Mouse (Mus musculus): ENCODE measurements around the gene Kcnma1. TPM values are rescaled to one million over a fixed set of nuclear protein-coding genes. Genes with fewer than 3 reads are reported as not detected.

Kcnma1 gene
- polyA plus RNA-seq, 1 experiment from 2014 or later = 1.1 TPM

- H3K27me3 ChIP-seq (ENCODE audit: control insufficient read depth, insufficient read depth, low read length) = no peaks in the 10 kb centered on the region
- H3K4me2 ChIP-seq = no peak overlapping the region
- no peaks in the 10 kb centered on the region for H3K9me3 ChIP-seq (ENCODE audit: control insufficient read depth, low read length)
- H3K9ac ChIP-seq (ENCODE audit: low read length) = no peak overlapping the region
- H3K36me3 ChIP-seq (ENCODE audit: control insufficient read depth, insufficient read depth, low read length) = no peaks in the 10 kb centered on the region
- ATAC-seq (ENCODE audit: low FRiP score) (no peak), DNase-seq (ENCODE audit: low spot score, missing footprints) (no peak)
- WGBS = 88% methylated on average over 4 of the region's 4 CpGs
- no peak overlapping the region for H3K4me3 ChIP-seq (ENCODE audit: low read depth, low read length)
- no peaks in the 10 kb centered on the region for H3K4me1 ChIP-seq (ENCODE audit: control insufficient read depth, insufficient read depth, low read length)
- no peak overlapping the region for H3K27ac ChIP-seq (ENCODE audit: low read depth, low read length)
These were observed 331.5 kb downstream of the Kcnma1 start for GRCm38 (mm10) chr14:23682758-23683157.

DNA sequence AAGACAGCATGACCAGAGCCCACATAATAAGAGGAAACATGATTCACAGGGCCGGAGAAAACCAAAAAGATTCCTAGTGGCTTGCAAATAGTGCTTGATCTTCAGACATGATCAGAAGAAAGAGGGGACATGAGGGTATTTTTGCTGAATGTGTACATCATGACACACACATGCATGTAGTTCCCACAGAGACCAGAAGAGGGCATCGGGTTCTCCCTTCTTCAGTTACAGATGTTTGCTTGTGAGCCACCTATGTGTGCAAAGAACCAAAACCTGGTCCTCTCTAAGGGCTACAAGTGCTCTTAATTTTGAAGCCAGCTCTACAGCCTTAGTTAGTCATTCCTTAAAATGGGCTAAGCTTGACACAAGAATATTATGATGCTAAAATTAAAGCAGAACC is 334.9 kb downstream of the Kcnma1 start:
- no peak for ATAC-seq (ENCODE audit: low FRiP score)
- Histone ChIP-seq H3K9ac (ENCODE audit: low read length) (no peak overlapping the region), H3K9me3 (ENCODE audit: control insufficient read depth, low read length) (no peaks in the 10 kb centered on the region), H3K4me3 (ENCODE audit: low read depth, low read length) (no peak overlapping the region), H3K4me2 (no peak overlapping the region), H3K4me1 (ENCODE audit: control insufficient read depth, insufficient read depth, low read length) (no peaks in the 10 kb centered on the region), H3K27me3 (ENCODE audit: control insufficient read depth, insufficient read depth, low read length) (no peaks in the 10 kb centered on the region), H3K36me3 (ENCODE audit: control insufficient read depth, insufficient read depth, low read length) (no peaks in the 10 kb centered on the region), H3K27ac (ENCODE audit: low read depth, low read length) (no peak overlapping the region)
- no peak for DNase-seq (ENCODE audit: low spot score, missing footprints)
- 60% methylated on average over 2 of the region's 2 CpGs for WGBS

DNA sequence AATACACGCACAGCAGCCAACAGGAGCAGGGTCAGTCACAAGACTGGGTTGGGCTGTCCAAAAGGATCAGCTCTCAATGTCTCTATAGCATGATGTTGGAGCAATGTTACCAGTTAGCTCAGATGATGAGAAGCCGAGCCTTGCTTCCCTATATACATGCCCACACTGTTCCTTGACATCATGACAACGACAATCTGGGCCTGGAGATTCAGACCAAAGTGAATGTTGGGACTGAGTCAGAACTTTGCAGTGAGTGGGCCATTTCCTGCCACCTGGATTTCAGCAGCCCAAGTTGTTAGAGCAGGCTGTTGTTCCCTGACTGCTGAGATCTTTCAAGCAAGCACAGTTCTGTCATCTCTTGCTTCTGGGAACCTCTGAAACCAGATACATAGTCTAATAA is 347.9 kb downstream of the Kcnma1 start:
- 86% methylated on average over 3 of the region's 3 CpGs for WGBS
- no peak overlapping the region for H3K27ac ChIP-seq (ENCODE audit: low read depth, low read length)
- H3K9ac ChIP-seq (ENCODE audit: low read length) = no peak overlapping the region
- H3K36me3 ChIP-seq (ENCODE audit: control insufficient read depth, insufficient read depth, low read length) = no peaks in the 10 kb centered on the region
- no peaks in the 10 kb centered on the region for H3K9me3 ChIP-seq (ENCODE audit: control insufficient read depth, low read length)
- H3K4me1 ChIP-seq (ENCODE audit: control insufficient read depth, insufficient read depth, low read length) = no peaks in the 10 kb centered on the region
- DNase-seq (ENCODE audit: low spot score, missing footprints) = no peak
- no peak for ATAC-seq (ENCODE audit: low FRiP score)
- H3K4me3 ChIP-seq (ENCODE audit: low read depth, low read length) = no peak overlapping the region
- no peaks in the 10 kb centered on the region for H3K27me3 ChIP-seq (ENCODE audit: control insufficient read depth, insufficient read depth, low read length)
- no peak overlapping the region for H3K4me2 ChIP-seq

DNA sequence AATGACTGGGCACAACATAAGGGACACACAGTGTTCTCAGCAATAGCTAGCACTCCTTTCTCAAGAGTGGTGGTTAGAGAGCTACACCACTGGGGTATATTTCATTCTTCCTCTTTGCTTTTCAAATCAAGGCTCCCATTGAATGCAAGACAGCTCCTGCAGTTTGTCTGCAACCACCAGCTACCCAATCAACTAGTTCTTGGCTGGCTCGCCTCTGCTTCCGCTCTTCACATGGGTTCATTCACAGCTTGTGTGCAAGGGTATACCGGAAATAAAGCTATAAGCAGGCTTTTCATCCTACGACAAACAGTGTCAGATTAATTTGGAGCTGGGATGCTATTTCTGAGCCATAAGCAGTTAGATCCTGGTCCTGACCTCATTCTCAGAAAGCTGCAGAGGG is 362.6 kb downstream of the Kcnma1 start:
- no peak overlapping the region for H3K27ac ChIP-seq (ENCODE audit: low read depth, low read length)
- H3K9me3 ChIP-seq (ENCODE audit: control insufficient read depth, low read length) = no peaks in the 10 kb centered on the region
- no peaks in the 10 kb centered on the region for H3K27me3 ChIP-seq (ENCODE audit: control insufficient read depth, insufficient read depth, low read length)
- H3K36me3 ChIP-seq (ENCODE audit: control insufficient read depth, insufficient read depth, low read length) = no peaks in the 10 kb centered on the region
- WGBS = 83% methylated on average over 4 of the region's 4 CpGs
- H3K4me1 ChIP-seq (ENCODE audit: control insufficient read depth, insufficient read depth, low read length) = no peaks in the 10 kb centered on the region
- no peak overlapping the region for H3K4me3 ChIP-seq (ENCODE audit: low read depth, low read length)
- H3K4me2 ChIP-seq = no peak overlapping the region
- no peak overlapping the region for H3K9ac ChIP-seq (ENCODE audit: low read length)
- ATAC-seq (ENCODE audit: low FRiP score) = no peak
- no peak for DNase-seq (ENCODE audit: low spot score, missing footprints)

- WGBS = 82% methylated on average over 3 of the region's 3 CpGs
- H3K4me1 ChIP-seq (ENCODE audit: control insufficient read depth, insufficient read depth, low read length) = no peaks in the 10 kb centered on the region
- no peak overlapping the region for H3K4me2 ChIP-seq
- H3K36me3 ChIP-seq (ENCODE audit: control insufficient read depth, insufficient read depth, low read length) = no peaks in the 10 kb centered on the region
- no peak overlapping the region for H3K4me3 ChIP-seq (ENCODE audit: low read depth, low read length)
- H3K9me3 ChIP-seq (ENCODE audit: control insufficient read depth, low read length) = no peaks in the 10 kb centered on the region
- no peak overlapping the region for H3K9ac ChIP-seq (ENCODE audit: low read length)
- no peak for ATAC-seq (ENCODE audit: low FRiP score)
- no peaks in the 10 kb centered on the region for H3K27me3 ChIP-seq (ENCODE audit: control insufficient read depth, insufficient read depth, low read length)
- no peak overlapping the region for H3K27ac ChIP-seq (ENCODE audit: low read depth, low read length)
- DNase-seq (ENCODE audit: low spot score, missing footprints) = no peak
These were observed 364.2 kb downstream of the Kcnma1 start for GRCm38 (mm10) chr14:23650126-23650525.

DNA sequence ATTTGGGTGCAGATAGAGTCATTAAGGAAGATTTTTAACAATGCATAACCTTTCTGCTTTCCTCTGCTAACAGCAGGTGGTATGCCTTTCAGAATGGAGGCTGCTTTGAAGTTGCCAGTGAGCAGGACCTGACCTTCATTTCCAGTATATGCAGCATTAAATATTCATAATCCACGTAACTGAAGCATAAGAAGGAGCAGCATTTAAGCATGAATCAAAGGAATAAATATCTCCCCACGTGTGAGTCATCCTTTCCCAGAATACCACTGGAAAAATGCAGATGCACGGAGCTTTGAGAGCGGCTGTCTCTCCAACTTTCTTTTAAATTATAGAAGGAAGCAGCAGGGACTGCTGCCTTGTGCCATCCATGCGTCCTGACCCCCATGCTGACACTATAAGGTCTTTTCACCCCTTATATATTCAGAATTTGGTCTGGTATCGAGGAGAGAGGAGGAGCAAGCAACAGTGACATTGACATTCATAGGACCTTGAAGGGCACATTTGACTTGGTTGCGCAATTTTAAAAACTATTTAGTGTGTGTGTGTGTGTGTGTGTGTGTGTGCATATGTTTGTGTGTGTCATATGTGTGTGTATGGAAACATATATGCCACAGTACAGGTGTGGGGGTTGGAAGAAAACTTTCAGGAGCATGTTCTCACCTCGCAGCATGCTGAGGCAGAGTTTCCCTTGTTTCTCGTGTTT is 368.8 kb downstream of the Kcnma1 start:
- Histone ChIP-seq H3K4me2 (no peak overlapping the region), H3K4me1 (ENCODE audit: control insufficient read depth, insufficient read depth, low read length) (no peaks in the 10 kb centered on the region), H3K4me3 (ENCODE audit: low read depth, low read length) (no peak overlapping the region), H3K36me3 (ENCODE audit: control insufficient read depth, insufficient read depth, low read length) (no peaks in the 10 kb centered on the region), H3K9me3 (ENCODE audit: control insufficient read depth, low read length) (no peaks in the 10 kb centered on the region), H3K27me3 (ENCODE audit: control insufficient read depth, insufficient read depth, low read length) (no peaks in the 10 kb centered on the region), H3K9ac (ENCODE audit: low read length) (no peak overlapping the region), H3K27ac (ENCODE audit: low read depth, low read length) (no peak overlapping the region)
- 82% methylated on average over 9 of the region's 9 CpGs for WGBS
- DNase-seq (ENCODE audit: low spot score, missing footprints) (no peak), ATAC-seq (ENCODE audit: low FRiP score) (no peak)

GRCm38 (mm10) chr14:23643162-23643561 is 371.1 kb downstream of the Kcnma1 start:
- Histone ChIP-seq H3K27me3 (ENCODE audit: control insufficient read depth, insufficient read depth, low read length) (no peaks in the 10 kb centered on the region), H3K4me2 (no peak overlapping the region), H3K36me3 (ENCODE audit: control insufficient read depth, insufficient read depth, low read length) (no peaks in the 10 kb centered on the region), H3K4me3 (ENCODE audit: low read depth, low read length) (no peak overlapping the region), H3K4me1 (ENCODE audit: control insufficient read depth, insufficient read depth, low read length) (no peaks in the 10 kb centered on the region), H3K9me3 (ENCODE audit: control insufficient read depth, low read length) (no peaks in the 10 kb centered on the region), H3K27ac (ENCODE audit: low read depth, low read length) (no peak overlapping the region), H3K9ac (ENCODE audit: low read length) (no peak overlapping the region)
- DNase-seq (ENCODE audit: low spot score, missing footprints) (no peak), ATAC-seq (ENCODE audit: low FRiP score) (no peak)
- 90% methylated on average over 3 of the region's 3 CpGs for WGBS

GRCm38 (mm10) chr14:23640665-23641064 is 373.6 kb downstream of the Kcnma1 start:
- H3K27me3 ChIP-seq (ENCODE audit: control insufficient read depth, insufficient read depth, low read length) = no peaks in the 10 kb centered on the region
- H3K4me1 ChIP-seq (ENCODE audit: control insufficient read depth, insufficient read depth, low read length) = no peaks in the 10 kb centered on the region
- H3K9ac ChIP-seq (ENCODE audit: low read length) = no peak overlapping the region
- WGBS = 51% methylated on average over 2 of the region's 2 CpGs
- H3K36me3 ChIP-seq (ENCODE audit: control insufficient read depth, insufficient read depth, low read length) = no peaks in the 10 kb centered on the region
- no peak for DNase-seq (ENCODE audit: low spot score, missing footprints)
- no peaks in the 10 kb centered on the region for H3K9me3 ChIP-seq (ENCODE audit: control insufficient read depth, low read length)
- ATAC-seq (ENCODE audit: low FRiP score) = no peak
- no peak overlapping the region for H3K4me2 ChIP-seq
- no peak overlapping the region for H3K4me3 ChIP-seq (ENCODE audit: low read depth, low read length)
- H3K27ac ChIP-seq (ENCODE audit: low read depth, low read length) = no peak overlapping the region

DNA sequence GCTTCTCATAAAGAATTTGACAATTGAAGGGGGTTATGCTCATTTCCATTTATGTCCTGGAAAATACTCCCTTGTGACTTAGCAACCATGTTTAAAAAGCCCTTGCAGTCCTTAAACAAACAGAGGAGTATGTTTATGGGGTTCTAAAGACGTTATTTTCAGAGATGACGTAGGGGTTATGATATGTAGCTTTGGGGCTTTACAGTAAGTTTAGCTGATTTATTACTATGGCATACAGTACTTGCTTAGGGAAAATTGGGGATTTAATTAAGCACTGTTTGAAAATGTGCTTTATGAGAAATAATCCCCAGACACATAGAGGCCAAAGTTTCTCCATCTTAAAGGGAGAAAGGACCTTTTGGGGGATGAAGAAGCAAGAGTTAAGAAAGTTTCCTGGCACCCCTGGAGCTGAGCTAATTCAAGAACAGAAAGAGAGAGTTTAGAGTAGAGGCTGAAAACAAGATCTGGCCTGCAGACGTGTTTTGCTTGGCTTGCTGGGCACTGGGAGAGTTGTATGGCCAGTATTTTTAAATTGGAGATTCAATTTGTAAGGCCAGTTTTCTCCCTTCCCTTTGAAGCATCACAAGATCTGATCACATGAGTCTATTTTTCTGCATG is 376.1 kb downstream of the Kcnma1 start:
- Histone ChIP-seq H3K4me3 (ENCODE audit: low read depth, low read length) (no peak overlapping the region), H3K27me3 (ENCODE audit: control insufficient read depth, insufficient read depth, low read length) (no peaks in the 10 kb centered on the region), H3K9ac (ENCODE audit: low read length) (no peak overlapping the region), H3K27ac (ENCODE audit: low read depth, low read length) (no peak overlapping the region), H3K4me1 (ENCODE audit: control insufficient read depth, insufficient read depth, low read length) (no peaks in the 10 kb centered on the region), H3K9me3 (ENCODE audit: control insufficient read depth, low read length) (no peaks in the 10 kb centered on the region), H3K36me3 (ENCODE audit: control insufficient read depth, insufficient read depth, low read length) (no peaks in the 10 kb centered on the region), H3K4me2 (no peak overlapping the region)
- DNase-seq (ENCODE audit: low spot score, missing footprints) (no peak), ATAC-seq (ENCODE audit: low FRiP score) (no peak)
- WGBS = 61% methylated on average over 3 of the region's 3 CpGs

All from midbrain, embryonic 11.5 days (tissue).